Mouse (Mus musculus): ENCODE measurements at regions not wholly inside any gene's neighbourhood (a gene's known extent, or its start where the extent isn't known, plus 50 kb on each side); places are given as distances from the start of the nearest gene placed in this dataset.

DNA sequence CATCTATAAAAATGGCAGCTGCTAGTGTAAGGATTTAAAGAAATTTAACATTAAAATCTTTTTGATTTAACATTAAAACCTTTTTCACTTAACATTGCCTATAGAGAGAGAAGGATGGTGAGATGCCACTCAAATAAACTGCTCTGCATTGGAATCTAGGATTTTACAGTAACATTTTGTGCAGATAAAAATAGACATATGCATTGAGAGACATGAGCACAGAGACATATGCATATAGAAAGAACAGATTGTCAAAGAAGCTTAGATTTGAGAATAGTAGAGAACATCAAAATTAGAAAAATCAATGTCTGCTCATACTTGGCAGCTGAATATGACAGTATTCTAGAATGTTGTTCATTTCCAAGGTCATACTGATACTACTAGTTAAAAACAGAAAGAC lies 220.2 kb downstream of the Arap2 start:
- H3K4me1 ChIP-seq (replicated peaks; ENCODE audit: control insufficient read depth, insufficient read depth, low read length) = no peaks in the 10 kb centered on the region
- H3K9me3 ChIP-seq (ENCODE audit: control insufficient read depth, low read length) = no peaks in the 10 kb centered on the region
- no peak overlapping the region for H3K4me3 ChIP-seq (replicated peaks; ENCODE audit: low read length)
- H3K36me3 ChIP-seq (ENCODE audit: control insufficient read depth, insufficient read depth) = no peaks in the 10 kb centered on the region
- peak; percentile 59; the same call in 1 of the 2 replicates for ATAC-seq
- H3K4me2 ChIP-seq (ENCODE audit: low read length) = no peak overlapping the region
- no peaks in the 10 kb centered on the region for H3K27me3 ChIP-seq (replicated peaks; ENCODE audit: control insufficient read depth, insufficient read depth, low read length)
- H3K27ac ChIP-seq (ENCODE audit: low read length) = no peak overlapping the region
- no peak overlapping the region for H3K9ac ChIP-seq (replicated peaks; ENCODE audit: low read depth, low read length)

DNA sequence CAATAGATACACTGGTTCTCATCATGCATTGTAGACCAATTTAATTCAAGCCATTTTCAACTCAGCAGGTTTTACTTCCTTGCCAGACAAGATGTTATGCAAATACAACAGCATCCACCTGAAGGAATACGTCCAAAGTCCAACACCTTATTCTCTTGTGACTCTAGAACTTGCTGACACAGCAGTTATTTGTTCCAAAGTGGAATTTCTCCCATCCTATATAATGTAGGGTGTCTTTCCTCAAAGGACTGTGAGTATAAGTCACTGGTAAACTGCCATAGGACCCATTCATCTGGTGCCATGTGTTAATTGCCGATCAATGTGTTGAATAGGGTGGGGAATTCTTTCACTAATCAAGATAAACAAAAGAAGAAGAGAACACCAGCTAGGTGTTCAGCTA lies 226.7 kb downstream of the Arap2 start:
- no peak for ATAC-seq
- no peaks in the 10 kb centered on the region for H3K4me1 ChIP-seq (replicated peaks; ENCODE audit: control insufficient read depth, insufficient read depth, low read length)
- no peak overlapping the region for H3K4me3 ChIP-seq (replicated peaks; ENCODE audit: low read length)
- H3K4me2 ChIP-seq (ENCODE audit: low read length) = no peak overlapping the region
- no peaks in the 10 kb centered on the region for H3K36me3 ChIP-seq (ENCODE audit: control insufficient read depth, insufficient read depth)
- H3K9ac ChIP-seq (replicated peaks; ENCODE audit: low read depth, low read length) = no peak overlapping the region
- no peaks in the 10 kb centered on the region for H3K9me3 ChIP-seq (ENCODE audit: control insufficient read depth, low read length)
- no peaks in the 10 kb centered on the region for H3K27me3 ChIP-seq (replicated peaks; ENCODE audit: control insufficient read depth, insufficient read depth, low read length)
- no peak overlapping the region for H3K27ac ChIP-seq (ENCODE audit: low read length)
- 92% methylated on average over 2 of the region's 2 CpGs for WGBS

DNA sequence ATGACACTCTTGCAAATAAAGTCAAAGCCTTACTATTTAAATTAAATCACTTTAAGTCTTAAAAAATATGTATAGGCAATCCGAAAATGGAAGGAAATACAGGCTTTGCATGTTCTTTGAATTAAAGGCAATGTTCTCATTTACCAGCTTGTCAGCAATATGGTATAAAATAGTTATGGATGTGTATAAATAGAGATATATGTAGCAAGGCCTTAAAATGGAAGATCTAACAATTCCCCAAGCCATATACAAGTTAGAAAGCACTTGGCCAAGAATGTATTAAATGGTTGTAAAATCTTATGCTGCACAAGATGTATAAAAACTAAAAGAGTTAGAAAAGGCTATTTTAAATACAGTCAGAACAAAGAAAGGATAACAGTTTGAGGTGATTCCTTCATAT lies 254.1 kb downstream of the Arap2 start:
- ATAC-seq = no peak
- H3K27ac ChIP-seq (ENCODE audit: low read length) = no peak overlapping the region
- WGBS = 82% methylated on average over 1 of the region's 1 CpGs
- H3K9me3 ChIP-seq (ENCODE audit: control insufficient read depth, low read length) = no peaks in the 10 kb centered on the region
- H3K4me2 ChIP-seq (ENCODE audit: low read length) = no peak overlapping the region
- no peaks in the 10 kb centered on the region for H3K27me3 ChIP-seq (replicated peaks; ENCODE audit: control insufficient read depth, insufficient read depth, low read length)
- no peak overlapping the region for H3K9ac ChIP-seq (replicated peaks; ENCODE audit: low read depth, low read length)
- no peak overlapping the region for H3K4me3 ChIP-seq (replicated peaks; ENCODE audit: low read length)
- no peaks in the 10 kb centered on the region for H3K36me3 ChIP-seq (ENCODE audit: control insufficient read depth, insufficient read depth)
- H3K4me1 ChIP-seq (replicated peaks; ENCODE audit: control insufficient read depth, insufficient read depth, low read length) = no peaks in the 10 kb centered on the region

DNA sequence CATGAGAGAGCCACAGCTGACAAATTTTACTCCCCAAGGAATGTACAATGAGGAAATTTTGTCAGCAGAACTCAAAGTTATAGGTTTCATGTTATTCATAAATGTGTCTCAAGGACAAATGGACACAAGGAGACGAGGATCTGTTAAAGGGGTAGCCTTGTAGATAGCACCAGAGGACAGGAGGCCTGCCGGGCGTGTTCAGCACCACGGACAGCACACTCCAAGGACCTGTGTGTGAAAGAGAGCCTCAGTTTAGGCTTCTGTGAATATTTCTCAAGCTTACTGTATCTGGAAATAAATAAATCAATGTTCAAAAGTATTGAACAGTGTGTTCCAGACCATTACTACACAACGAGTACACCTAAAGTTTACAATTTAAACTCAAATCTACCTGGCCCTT lies 282.4 kb downstream of the Arap2 start:
- ATAC-seq = no peak
- no peak overlapping the region for H3K4me2 ChIP-seq (ENCODE audit: low read length)
- H3K27ac ChIP-seq (ENCODE audit: low read length) = no peak overlapping the region
- no peak overlapping the region for H3K9ac ChIP-seq (replicated peaks; ENCODE audit: low read depth, low read length)
- no peaks in the 10 kb centered on the region for H3K4me1 ChIP-seq (replicated peaks; ENCODE audit: control insufficient read depth, insufficient read depth, low read length)
- no peaks in the 10 kb centered on the region for H3K9me3 ChIP-seq (ENCODE audit: control insufficient read depth, low read length)
- H3K4me3 ChIP-seq (replicated peaks; ENCODE audit: low read length) = no peak overlapping the region
- no peaks in the 10 kb centered on the region for H3K36me3 ChIP-seq (ENCODE audit: control insufficient read depth, insufficient read depth)
- no peaks in the 10 kb centered on the region for H3K27me3 ChIP-seq (replicated peaks; ENCODE audit: control insufficient read depth, insufficient read depth, low read length)
- WGBS = 42% methylated on average over 5 of the region's 5 CpGs

DNA sequence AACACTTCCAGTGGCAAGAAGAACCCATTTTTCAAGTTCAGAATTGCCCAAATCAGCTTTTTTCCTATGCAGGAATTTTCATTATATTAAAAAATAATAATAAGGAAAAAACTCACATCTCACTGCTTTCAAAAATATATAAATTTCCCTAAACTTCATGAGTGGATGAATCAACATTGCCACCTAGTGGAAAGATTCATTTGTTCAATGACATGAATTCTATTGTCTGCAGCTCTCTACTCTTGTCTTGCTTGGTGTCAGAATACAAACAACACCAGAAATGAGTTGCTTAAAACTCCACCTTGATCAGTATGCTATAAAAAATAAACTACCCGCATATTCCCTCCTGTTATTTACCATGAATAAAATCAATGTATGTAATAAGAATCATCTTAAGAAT lies 285.0 kb downstream of the Arap2 start:
- no peak overlapping the region for H3K27ac ChIP-seq (ENCODE audit: low read length)
- peak; percentile 52; the same call in 1 of the 2 replicates for ATAC-seq
- no peaks in the 10 kb centered on the region for H3K9me3 ChIP-seq (ENCODE audit: control insufficient read depth, low read length)
- no peaks in the 10 kb centered on the region for H3K4me1 ChIP-seq (replicated peaks; ENCODE audit: control insufficient read depth, insufficient read depth, low read length)
- 33% methylated on average over 1 of the region's 1 CpGs for WGBS
- H3K9ac ChIP-seq (replicated peaks; ENCODE audit: low read depth, low read length) = no peak overlapping the region
- no peak overlapping the region for H3K4me2 ChIP-seq (ENCODE audit: low read length)
- H3K4me3 ChIP-seq (replicated peaks; ENCODE audit: low read length) = no peak overlapping the region
- no peaks in the 10 kb centered on the region for H3K36me3 ChIP-seq (ENCODE audit: control insufficient read depth, insufficient read depth)
- no peaks in the 10 kb centered on the region for H3K27me3 ChIP-seq (replicated peaks; ENCODE audit: control insufficient read depth, insufficient read depth, low read length)

DNA sequence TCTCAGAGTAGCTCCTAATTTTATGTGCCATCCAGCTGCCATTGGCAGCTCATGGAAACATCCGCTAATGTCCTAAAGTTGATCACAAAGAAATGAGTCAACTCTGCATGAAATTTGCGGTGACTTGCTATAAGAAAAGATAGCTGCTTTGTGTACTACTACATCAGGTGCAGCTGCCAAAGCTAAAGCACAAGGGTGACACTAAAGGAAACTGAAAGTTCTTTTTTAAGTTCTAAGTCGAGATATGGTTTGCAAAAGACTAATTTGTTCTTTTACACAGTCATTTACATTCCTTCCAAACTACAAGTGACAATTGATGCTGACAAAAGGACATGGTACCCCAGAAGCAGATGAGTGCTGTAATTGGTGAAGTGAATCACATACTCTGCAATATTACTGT lies 292.5 kb downstream of the Arap2 start:
- Histone ChIP-seq H3K4me1 (replicated peaks; ENCODE audit: control insufficient read depth, insufficient read depth, low read length) (no peaks in the 10 kb centered on the region), H3K4me3 (replicated peaks; ENCODE audit: low read length) (no peak overlapping the region), H3K4me2 (ENCODE audit: low read length) (no peak overlapping the region), H3K27ac (ENCODE audit: low read length) (no peak overlapping the region), H3K9me3 (ENCODE audit: control insufficient read depth, low read length) (no peaks in the 10 kb centered on the region), H3K36me3 (ENCODE audit: control insufficient read depth, insufficient read depth) (no peaks in the 10 kb centered on the region), H3K27me3 (replicated peaks; ENCODE audit: control insufficient read depth, insufficient read depth, low read length) (no peaks in the 10 kb centered on the region), H3K9ac (replicated peaks; ENCODE audit: low read depth, low read length) (no peak overlapping the region)
- 86% methylated on average over 3 of the region's 3 CpGs for WGBS
- no peak for ATAC-seq

DNA sequence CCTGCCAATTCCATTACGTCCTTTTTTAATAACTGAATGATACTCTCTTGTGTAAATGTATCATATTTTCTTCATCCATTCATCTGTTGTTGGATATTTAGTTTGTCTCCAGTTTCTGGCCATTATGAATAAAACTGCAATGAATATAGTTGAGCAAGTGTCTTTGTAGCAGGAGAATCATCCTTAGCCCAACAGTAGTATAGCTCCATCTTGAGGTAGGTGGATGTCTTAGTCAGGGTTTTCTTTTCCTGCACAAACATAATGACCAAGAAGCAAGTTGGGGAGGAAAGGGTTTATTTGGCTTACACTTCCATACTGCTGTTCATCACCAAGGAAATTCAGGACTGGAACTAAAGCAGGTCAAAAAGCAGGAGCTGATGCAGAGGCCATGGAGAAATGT lies 299.2 kb downstream of the Arap2 start:
- WGBS = 92% methylated on average over 1 of the region's 1 CpGs
- no peaks in the 10 kb centered on the region for H3K27me3 ChIP-seq (replicated peaks; ENCODE audit: control insufficient read depth, insufficient read depth, low read length)
- no peak overlapping the region for H3K27ac ChIP-seq (ENCODE audit: low read length)
- no peaks in the 10 kb centered on the region for H3K4me1 ChIP-seq (replicated peaks; ENCODE audit: control insufficient read depth, insufficient read depth, low read length)
- H3K9me3 ChIP-seq (ENCODE audit: control insufficient read depth, low read length) = no peaks in the 10 kb centered on the region
- ATAC-seq = no peak
- no peaks in the 10 kb centered on the region for H3K36me3 ChIP-seq (ENCODE audit: control insufficient read depth, insufficient read depth)
- H3K9ac ChIP-seq (replicated peaks; ENCODE audit: low read depth, low read length) = no peak overlapping the region
- no peak overlapping the region for H3K4me2 ChIP-seq (ENCODE audit: low read length)
- H3K4me3 ChIP-seq (replicated peaks; ENCODE audit: low read length) = no peak overlapping the region

DNA sequence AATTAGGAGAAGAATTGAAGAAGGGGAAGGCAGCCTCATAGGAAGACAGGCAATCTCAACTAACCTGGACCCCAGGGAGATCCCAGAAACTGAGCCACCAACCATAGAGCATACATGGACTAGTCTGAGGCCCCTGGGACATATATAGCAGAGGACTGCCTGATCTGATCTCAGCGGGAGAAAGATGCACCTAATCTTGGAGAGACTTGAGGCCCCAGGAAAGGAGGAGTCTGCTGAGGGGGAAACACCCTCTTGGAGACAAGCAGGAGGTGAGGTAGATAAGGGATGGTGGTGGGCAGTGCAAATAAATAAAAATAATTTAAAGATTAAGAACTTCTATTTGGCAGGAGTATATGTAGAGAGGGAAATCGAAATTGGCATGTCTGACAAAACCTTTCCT lies 303.4 kb downstream of the Arap2 start:
- H3K27ac ChIP-seq (ENCODE audit: low read length) = no peak overlapping the region
- H3K4me3 ChIP-seq (replicated peaks; ENCODE audit: low read length) = no peak overlapping the region
- 83% methylated on average over 2 of the region's 2 CpGs for WGBS

More for the DNA sequence above, 303.4 kb downstream of the Arap2 start:
- H3K4me2 ChIP-seq (ENCODE audit: low read length) = no peak overlapping the region
- no peaks in the 10 kb centered on the region for H3K27me3 ChIP-seq (replicated peaks; ENCODE audit: control insufficient read depth, insufficient read depth, low read length)
- H3K9me3 ChIP-seq (ENCODE audit: control insufficient read depth, low read length) = no peaks in the 10 kb centered on the region
- H3K4me1 ChIP-seq (replicated peaks; ENCODE audit: control insufficient read depth, insufficient read depth, low read length) = no peaks in the 10 kb centered on the region
- no peak for ATAC-seq
- H3K9ac ChIP-seq (replicated peaks; ENCODE audit: low read depth, low read length) = no peak overlapping the region
- no peaks in the 10 kb centered on the region for H3K36me3 ChIP-seq (ENCODE audit: control insufficient read depth, insufficient read depth)

Measured in forebrain, embryonic 16.5 days (tissue).